Mouse (Mus musculus) lung, embryonic 15.5 days (tissue): ENCODE measurements at regions not wholly inside any gene's neighbourhood (a gene's known extent, or its start where the extent isn't known, plus 50 kb on each side); places are given as distances from the start of the nearest gene placed in this dataset.
A peak's percentile ranks its signal among the peaks of the same experiment; 100 is the strongest.

Source experiments
- microRNA counts: library from miRNA; unstranded; fragments of <30 nt; microRNA quantifications from one replicate; lab custom pipeline; 2016
- microRNA-seq: library from miRNA; unstranded; fragments of <30 nt; microRNA quantifications from one replicate; pipeline ENCODE4, GENCODE M21; 2016

MicroRNAs in the stretch of these regions (microRNA counts, 519-probe panel; counts per million panel counts)
- 1,848 counts per million, percentile 12 among the panel's probes with 10 or more counts for microRNA mmu-miR-184 (lab: Ali Mortazavi, UCI)

Small RNAs in the stretch of these regions (microRNA-seq; reads per million reads assigned to microRNA genes)
- gene Mir184: 20.2 reads per million, percentile 37 among the genes with 10 or more reads in this experiment
